Mouse (Mus musculus): ENCODE results near the gene Lingo2.
"Not testable (repeated sequence)": the region's sequence is repeated elsewhere in the genome, so short reads cannot be mapped to it uniquely, and the experiment has no call there.

Gene Lingo2

DNA sequence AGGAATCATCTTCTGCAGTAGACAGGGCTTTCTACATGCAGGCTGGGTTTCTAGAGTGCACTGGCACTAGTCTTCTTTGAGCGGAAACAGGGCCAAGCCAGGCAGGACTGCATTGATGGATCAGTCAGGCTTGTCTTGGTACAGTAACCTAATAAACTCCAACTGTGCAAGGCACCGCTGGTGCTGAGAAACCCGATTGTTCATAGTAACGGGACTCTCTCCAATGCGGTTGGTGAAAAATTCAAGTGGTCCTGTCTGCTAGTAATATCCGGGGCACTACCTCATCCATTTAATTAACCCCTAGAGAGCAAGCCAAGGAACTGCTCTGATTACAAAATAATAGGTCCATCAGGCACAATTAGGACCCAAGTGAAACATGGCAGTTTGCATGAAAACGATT, 1106.4 kb downstream of the Lingo2 start:
- DNase-seq (ENCODE audit: low read depth, low spot score): no peak

DNA sequence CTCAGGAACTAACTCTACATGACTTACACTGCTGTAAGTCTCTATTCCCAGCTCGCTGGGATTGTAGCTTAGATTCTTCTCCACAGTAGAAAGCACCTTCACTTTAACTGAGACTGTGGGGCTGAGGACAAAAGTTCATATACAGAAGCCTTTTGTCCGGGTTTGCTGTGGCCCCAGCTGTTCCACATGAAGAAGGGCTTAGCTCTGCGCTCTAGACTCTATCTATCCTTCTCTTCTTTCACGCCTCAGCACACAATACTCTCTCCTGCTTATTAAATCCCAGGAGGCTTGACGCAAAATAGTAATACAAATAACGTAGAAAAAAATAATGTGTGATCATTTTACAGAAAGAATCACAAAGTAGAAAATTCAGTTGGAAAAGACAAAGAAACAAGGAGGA, 1107.0 kb downstream of the Lingo2 start:
- DNase-seq (ENCODE audit: low read depth, low spot score): no peak

DNA sequence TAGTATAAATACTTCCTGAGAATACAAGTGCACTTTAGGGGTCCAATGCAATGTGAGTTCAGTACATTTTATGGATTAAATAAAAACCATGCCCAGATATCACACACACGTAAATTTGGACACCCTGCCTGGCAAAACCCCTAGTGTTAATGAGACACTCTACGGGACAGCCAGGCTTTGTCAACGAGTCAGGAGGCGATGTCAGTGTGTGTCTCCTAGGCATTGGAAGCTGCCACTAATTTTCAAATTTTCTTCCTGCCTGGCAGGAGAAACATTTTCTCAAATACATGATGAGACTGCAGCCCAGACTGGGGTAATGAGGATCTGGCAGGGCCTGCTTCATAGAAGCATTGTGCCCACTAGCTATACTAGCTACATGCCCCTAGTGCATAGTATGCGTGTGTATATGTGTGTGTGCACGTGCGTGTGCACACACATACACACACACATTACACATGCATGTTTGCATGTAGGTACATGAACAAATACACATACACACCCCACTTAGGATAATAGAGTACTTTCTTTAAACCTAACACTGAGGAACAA, 1128.2 kb downstream of the Lingo2 start:
- no peak for DNase-seq (ENCODE audit: low read depth, low spot score)

DNA sequence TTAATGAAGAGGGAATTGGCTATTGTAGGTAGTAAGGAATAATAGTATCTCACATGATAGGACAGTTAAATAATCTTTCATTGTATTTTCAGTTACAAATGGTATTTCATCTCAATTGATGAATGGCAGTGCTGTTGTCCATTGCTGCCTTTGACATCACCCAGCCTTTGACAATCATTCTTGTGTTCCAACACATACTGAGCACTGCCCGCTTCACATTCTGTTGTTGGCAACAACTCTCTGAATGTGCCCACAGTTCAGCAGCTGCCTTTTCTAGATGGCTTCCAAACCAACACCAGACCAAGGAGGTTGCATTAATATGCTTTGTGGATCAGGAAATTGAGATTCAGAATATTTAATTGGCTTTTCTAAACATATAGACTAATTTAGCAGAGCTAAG, 1130.8 kb downstream of the Lingo2 start:
- DNase-seq (ENCODE audit: low read depth, low spot score): no peak

DNA sequence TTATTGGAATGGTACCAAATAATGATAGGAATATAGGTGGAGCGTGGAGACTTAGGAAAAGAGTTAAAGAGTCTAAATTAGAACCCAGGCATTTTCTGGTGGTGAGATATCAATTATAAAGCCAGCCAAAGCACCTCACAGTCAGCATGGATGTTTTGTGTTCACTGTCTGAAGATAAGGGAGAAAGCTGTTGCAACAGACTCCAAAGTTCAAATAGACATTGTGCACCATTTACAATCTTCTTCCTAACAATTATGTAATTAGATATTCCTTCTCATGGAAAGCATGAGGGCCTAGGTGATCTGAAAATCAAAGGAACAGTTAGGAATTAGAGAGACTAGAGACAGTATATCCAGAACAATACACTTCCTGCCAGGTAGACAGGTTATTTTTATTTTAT, 1136.8 kb downstream of the Lingo2 start:
- no peak for DNase-seq (ENCODE audit: low read depth, low spot score)

DNA sequence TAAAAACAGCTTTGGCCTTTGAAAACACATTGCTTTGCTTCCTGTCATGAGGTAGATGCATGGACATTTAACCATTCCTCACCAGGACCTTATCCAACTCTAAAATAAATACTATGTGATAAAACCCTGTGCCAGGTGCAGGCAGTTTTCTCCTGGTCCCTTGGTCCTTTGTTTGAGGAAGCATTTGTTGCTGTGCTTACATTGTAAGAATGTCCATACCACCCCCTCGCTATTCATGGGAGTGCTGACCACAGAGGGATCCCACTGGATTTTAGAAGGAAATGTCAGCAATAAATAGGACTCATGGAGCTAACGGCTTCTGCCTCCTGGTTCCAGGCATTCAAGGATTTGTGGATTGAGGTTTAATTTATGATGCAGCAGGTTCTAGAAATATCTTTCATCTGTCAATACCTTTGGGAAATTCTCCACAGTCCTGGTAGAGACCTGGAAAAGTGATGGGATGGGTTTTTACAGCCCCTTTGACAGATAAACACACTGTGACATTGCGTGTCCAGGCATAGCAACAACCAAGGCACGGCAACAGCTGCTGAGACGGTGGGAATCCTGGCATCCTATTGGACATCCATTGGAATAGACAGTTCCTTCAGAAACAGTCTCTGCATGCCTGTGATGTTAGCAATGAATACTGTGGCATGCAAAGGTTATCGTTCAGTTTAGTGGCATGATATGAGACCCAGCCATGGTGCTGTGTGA, 1143.9 kb downstream of the Lingo2 start:
- DNase-seq (ENCODE audit: low read depth, low spot score): no peak

DNA sequence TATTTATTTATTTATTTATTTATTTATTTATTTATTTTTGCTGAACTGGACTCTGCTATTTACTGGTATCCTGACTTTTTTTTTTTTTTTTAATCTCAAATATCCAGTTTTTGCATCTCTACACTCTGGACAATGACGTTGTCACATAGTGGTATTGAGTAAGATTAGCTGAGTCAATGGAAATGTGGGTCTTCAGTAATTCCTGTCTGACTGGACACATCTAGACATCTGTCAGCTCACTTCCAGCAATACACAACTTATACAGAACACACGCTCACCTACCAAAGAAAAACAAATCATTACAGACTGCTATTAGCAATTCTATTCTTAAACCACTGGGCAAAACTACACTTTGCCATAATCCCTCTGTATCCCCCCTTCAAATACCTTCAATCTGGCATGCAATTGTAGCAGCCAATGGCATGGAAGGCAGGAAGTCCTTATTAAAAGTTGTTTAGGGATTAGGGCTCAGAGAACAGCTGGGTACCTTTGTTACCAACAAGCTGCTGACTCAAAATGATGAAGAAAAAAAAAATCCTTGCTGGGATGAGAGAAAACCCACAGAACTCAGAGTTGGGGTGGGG, 1144.6 kb downstream of the Lingo2 start:
- DNase-seq (ENCODE audit: low read depth, low spot score): no peak

DNA sequence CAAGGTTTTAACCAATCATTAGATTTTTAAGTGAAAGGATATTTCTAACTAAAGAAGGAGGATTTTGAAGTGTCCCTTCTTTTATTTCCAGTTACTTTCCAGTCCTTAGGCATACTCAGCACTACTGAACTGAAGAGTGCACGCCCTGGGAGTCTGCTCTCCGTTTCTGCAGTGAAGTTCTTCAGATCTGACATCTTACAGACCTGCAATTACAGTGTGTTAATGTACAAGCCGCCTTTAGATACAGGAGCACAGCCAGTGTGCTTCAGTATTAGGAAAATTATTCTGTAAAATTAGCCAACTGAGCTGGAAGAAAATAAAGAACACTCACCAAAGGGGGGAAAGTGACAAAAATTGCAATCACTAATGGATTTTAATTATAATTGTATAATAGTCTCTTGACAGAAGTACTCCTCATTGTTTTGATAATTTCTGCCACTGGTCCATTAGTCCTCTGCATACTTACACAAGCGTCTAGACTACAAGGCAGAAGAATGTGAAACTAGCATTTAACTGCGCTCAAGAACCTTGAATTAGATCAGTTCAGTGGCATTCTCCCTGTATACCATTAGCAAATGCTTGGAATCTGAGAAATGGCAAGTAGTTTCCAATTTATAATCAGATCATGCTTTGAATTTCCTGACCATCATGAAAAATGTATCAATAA, 1167.2 kb downstream of the Lingo2 start:
- no peak for DNase-seq (ENCODE audit: low read depth, low spot score)

DNA sequence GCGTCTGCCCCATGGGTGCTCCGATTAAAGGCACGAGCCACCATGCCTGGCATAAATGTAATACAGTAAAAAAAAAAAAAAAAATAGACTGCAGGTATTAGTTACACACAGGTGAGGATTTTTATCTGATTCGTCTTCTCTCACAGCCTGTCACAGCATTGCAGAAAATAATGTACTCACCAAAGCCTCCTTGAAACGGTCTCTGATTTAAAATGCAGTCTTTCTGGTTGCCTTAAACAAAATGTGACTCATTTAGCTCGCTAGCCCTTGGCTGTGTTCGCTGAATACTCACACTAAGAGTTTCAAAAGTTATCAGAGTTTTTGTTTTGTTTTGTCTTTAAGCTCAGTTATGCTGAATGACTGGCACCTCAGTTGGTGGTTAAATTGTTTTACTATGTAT, 1180.7 kb downstream of the Lingo2 start:
- DNase-seq (ENCODE audit: low read depth, low spot score): no peak

DNA sequence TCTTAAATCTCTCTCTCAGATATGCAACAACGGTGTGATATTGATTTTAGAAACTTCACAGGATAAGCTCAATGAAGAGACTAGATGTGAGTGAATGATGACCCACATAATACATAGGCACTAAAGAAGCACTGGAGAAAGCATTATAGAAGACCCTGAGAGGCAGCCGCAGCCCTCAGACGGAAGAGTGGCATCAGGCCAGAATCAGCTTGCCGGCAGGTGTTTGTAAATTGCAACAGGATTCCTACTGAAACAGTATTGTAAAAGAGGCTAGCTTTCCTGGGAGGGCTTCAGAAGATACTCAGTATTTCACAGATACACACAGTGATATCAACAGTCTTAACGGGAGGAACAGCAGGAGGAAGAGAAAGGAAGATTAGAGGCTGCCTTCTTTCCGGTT, 1184.6 kb downstream of the Lingo2 start:
- no peak for DNase-seq (ENCODE audit: low read depth, low spot score)

DNA sequence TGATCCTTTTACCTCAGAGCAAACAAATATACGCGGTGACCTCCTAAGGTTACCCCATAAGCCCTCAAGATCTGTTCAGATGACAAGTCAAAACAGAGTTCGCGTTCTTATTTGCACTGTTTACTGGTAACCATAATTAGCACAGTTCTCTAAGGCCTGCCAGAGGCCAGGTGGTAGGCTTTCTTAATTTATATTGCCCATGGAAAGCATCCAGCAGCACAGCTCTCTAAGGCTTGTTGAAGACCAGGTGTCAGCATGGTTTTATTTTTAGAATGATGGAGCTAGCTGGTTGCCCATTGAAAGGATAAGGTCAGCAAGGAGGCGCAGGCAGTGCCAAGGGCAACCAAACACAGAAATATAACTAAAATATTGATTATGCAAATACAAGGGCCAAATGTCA, 1190.4 kb downstream of the Lingo2 start:
- no peak for DNase-seq (ENCODE audit: low read depth, low spot score)

DNA sequence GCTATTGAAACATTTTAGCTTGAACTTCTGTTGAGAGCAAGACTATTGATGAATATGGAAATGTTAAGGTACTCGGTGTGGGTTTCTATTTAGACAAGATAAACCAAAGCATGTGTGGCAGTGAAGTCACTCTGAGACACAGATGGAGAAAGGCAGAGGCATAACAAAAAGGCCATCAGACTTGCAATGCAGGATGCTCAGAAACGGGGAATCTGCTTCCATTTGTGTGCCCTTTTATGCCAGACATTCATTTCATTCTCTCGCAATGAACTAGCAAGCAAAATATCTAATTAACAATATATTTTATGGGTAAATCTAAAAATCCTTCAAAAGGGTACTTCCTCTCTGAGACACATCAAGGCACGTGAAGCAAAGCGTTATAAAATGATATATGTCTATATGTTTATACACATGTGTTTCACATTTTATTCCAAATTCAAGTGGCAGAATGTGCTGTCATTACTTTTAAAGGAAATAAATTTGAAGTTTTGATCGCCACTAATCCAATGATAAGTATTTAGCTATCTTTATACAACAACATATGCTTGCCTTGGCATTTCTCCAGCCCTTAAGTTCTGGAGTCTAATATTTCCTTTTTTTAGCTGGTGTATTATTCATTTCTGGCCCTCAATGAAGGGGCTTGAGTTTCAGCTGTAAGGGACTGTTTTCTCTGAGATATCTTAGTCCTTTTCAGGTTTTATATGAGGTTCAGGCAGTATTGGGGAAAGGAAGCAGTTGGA, 1199.3 kb downstream of the Lingo2 start:
- DNase-seq (ENCODE audit: low read depth, low spot score): no peak

DNA sequence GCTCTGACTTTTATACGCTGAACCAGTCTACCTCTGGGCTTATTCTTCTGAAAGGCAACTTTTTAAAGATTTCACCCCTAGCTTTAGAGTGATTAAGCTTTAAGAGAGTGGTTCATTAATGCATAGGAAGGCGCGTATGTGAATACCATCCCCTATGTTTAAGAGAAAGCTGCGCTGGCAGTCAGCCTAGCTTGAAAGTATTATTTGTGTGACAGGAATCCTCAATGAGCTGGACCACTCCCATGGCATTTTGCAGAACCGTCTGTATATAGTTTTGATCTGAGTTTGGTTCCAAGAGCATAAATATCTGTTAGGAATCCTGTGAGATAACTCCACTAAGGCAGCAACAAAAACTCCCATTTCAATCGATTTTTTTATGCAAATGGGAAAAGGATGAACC, 1204.9 kb downstream of the Lingo2 start:
- DNase-seq (ENCODE audit: low read depth, low spot score): no peak

DNA sequence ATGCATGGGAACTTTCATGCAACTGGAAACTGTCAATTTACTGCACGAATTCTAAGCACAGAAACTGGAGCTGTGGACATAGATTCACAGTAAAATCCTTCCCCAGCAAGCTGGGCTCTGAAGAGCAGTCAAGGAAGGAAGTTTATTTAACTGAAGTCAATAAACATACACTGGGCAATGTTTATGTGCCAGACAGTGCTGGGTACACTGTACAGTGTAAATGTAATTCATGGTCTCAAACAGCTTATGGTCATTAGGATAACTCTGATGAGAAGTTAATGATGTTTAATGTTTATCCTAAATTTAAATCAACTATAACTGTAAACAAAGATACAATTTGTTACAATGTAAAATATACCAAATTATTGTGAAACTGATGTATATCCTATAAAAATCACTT, 1226.8 kb downstream of the Lingo2 start:
- DNase-seq (ENCODE audit: low read depth, low spot score): no peak

DNA sequence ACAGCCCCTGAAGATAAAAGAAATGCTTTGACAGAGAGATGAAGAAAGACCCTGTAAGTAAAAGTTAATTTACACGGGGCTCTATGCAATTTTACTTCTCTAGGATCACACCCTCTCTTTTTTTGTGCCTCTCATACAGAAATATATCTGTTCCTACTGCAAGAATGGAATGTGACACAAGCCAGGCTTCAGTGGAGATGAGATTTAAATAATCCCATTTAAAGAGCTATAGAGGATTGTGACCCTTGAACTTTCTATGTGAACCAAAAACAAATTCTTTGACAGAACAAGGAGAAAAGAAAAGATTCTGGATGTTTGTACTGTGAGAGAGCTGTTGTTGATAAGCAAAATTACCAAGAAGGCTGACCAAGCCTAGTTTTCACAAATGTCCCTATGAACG, 1247.4 kb downstream of the Lingo2 start:
- DNase-seq (ENCODE audit: low read depth, low spot score): no peak

DNA sequence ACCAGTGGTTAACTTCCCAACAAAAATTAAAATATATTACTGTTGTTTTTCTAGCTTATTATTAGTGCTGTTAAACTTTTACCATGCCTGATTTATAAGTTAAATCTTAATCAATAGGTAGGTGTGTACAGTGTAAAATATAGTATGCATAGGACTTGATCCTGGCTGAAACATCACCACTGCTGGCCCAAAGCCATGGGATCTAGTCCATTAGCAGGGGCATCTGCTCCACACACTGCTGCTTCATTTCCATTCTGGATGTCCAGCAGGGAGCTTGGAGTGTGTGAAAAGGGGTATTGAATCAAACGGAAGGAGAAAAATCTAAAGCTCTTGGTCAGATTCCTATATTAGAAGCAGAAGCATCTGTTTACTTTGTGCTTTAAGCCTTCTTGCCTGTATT, 1248.9 kb downstream of the Lingo2 start:
- DNase-seq (ENCODE audit: low read depth, low spot score): no peak

DNA sequence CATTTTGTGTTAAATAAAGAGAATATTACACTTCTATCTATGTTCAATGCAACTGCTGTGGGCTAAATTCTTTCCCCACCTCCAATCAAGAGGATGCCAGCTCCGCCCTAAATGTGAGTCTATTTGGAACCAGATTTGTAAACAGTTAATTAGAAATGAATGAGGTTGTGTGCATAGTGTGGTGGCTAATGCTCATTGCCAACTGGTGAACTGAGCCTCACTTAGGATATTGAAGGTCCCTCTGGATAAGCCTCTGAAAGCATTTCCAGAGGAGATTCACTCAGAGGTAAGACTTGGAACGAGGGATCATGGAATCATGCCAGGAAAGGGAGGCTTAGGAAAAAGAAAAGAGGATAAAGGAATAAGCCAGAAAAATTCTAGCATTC, 1256.4 kb downstream of the Lingo2 start:
- no peak for DNase-seq (ENCODE audit: low read depth, low spot score)

DNA sequence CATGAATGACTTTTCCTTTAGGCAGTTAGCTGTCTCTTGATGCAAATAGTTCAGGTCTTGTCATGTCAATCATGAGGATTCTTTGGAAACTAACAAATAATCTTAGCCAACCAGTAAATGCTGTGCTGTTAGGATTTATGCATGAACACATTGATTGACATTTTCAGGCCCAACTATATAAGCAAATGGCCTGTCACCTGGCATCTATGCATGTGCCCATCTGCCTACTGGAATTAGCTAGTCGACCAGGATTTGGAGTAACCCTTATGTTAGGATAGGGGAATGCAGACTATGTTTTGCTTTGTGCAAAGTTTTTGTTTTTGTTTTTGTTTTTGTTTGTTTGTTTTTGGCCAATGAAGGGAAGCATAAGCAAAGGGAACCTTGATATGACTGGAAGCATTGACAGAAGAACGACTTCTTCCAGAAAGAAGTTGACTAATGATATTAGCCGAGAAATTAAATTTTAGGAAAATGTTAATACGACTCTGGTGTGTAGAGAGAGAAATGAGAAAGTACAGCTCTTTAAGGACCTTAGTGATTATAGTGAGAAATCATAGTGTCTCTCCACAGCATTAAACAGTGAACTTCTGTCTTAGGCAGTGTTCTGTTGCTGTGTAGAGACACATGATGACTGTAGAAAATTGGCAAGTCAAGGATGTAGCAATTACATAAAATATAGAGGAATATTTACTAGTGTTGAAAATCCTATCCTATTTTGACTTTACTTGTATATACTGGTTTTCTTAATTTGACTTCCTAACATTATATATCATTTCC, 1257.0 kb downstream of the Lingo2 start:
- no peak for DNase-seq (ENCODE audit: low read depth, low spot score)

DNA sequence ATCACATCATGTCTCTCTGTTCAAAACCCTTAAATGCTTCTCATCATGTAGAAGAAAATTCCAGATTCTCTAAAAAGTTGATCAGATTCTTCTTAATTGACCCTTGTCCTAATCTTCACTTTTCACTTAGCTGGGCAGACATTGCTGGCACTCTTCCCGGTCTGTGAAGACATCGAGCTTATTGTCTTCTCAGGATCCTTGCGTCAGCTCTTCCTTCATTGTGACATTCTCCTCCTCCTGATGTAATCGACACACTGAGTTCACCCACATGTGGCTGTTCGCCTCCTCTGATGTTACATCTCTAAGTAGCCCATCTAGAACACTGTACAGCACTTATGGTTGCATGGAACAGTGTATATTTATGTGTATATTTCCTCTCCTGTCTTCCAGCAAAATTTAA, 1261.0 kb downstream of the Lingo2 start:
- DNase-seq (ENCODE audit: low read depth, low spot score): no peak

DNA sequence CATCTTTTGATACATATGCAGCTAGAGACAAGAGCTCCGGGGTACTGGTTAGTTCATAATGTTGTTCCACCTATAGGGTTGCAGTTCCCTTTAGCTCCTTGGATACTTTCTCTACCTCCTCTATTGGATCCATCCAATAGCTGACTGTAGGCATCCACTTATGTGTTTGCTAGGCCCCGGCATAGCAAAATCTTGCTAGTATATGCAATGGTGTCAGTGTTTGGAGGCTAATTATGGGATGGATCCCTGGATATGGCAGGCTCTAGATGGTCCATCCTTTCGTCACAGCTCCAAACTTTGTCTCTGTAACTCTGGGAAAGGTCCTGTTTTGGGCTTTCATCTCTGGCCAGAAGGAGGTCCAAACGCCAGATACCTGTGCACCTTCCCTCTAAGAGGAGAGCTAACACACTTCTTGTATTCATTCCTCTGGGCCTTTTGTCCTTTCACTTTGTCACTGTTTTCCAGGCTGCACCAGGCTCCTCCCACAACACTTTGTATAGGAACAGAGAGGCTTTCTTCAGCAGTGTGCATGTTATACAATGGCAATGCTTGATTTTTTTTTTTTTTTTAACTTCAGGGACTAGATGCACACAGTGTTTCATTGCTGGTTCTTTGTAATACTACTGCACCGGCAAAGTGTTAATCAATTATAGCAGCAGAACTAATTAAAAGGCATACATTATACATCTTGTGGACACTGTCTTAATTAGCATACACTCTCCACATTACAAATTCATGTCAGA, 1262.9 kb downstream of the Lingo2 start:
- not testable (repeated sequence) for DNase-seq (ENCODE audit: low read depth, low spot score)
